Mouse (Mus musculus): ENCODE measurements around the gene Tnfsf9. TPM values are rescaled to one million over a fixed set of nuclear protein-coding genes. Genes with fewer than 3 reads are reported as not detected.
A peak's percentile ranks its signal among the peaks of the same experiment; 100 is the strongest.

Tnfsf9 gene
- 5.8 and 6.0 TPM in 2 replicates for polyA plus RNA-seq (2015; fragmentation: Nextera tagmentation; extraction: Ambion mirVana)

DNA sequence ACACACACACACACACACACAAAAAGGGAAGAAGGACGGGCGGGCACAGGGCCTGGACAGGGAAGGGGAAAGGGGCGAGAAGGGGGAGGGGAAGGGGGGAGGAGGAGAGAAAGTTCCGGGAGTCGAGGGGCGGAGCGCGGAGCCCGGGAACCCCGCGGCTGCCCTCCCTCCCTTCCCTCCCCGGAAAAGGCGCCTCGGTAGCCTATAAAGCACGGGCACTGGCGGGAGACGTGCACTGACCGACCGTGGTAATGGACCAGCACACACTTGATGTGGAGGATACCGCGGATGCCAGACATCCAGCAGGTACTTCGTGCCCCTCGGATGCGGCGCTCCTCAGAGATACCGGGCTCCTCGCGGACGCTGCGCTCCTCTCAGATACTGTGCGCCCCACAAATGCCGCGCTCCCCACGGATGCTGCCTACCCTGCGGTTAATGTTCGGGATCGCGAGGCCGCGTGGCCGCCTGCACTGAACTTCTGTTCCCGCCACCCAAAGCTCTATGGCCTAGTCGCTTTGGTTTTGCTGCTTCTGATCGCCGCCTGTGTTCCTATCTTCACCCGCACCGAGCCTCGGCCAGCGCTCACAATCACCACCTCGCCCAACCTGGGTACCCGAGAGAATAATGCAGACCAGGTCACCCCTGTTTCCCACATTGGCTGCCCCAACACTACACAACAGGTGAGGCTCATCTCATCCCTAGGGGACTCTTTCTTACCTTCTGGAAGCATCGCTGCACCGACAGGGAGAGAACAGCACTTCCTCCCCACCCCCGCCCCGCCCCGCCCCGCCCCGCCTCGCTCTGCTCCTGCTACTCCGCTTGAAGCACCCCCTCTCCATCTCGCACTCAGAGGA lies at the start of gene Tnfsf9:
Gene Tnfsf9, plus strand, starts transcription at position 145 of the 854 bp plus-strand sequence.
- Histone ChIP-seq H3K27ac (replicated peaks) (no peak within 1 kb of the TSS), H3K4me2 (replicated peaks) (peak within 1 kb of the TSS; percentile 91), H3K36me3 (no peaks in the 10 kb centered on the region), H3K9me3 (replicated peaks) (no peaks in the 10 kb centered on the region), H3K4me3 (replicated peaks) (peak within 1 kb of the TSS; percentile 67), H3K9ac (peak within 1 kb of the TSS; percentile 53), H3K27me3 (no peaks in the 10 kb centered on the region), H3K4me1 (peaks cover 13% of the 10 kb centered on the region)
- ATAC-seq (ENCODE audit: insufficient number of reproducible peaks, low FRiP score, low TSS enrichment, low read depth), result peak; percentile 69; the same call in 1 of the 2 replicates
- 1% methylated on average over 53 of the region's 61 CpGs for WGBS

DNA sequence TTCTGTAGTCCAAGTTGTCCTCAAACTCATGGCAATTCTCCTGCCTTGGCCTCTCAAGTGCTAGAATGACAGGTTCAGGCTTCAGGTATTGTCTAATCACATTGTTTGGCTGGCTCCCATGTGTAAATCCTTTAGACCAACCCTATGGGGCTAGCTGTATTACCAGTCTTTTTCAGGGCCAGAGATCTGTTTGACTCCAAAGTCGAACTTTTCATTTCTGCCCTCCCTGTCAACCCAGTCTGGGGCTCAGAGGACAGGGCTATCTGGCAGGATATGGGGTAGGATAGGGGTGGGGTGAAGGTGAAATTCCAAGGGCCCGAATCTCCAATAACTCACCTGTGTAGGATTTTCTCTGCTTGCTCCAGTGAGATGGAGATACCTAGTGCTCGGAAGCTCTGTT lies 48.9 kb upstream of the Tnfsf9 start:
- no peak overlapping the region for H3K4me2 ChIP-seq (replicated peaks)
- peaks cover 4% of the 10 kb centered on the region for H3K27me3 ChIP-seq
- 84% methylated on average over 3 of the region's 3 CpGs for WGBS

DNA sequence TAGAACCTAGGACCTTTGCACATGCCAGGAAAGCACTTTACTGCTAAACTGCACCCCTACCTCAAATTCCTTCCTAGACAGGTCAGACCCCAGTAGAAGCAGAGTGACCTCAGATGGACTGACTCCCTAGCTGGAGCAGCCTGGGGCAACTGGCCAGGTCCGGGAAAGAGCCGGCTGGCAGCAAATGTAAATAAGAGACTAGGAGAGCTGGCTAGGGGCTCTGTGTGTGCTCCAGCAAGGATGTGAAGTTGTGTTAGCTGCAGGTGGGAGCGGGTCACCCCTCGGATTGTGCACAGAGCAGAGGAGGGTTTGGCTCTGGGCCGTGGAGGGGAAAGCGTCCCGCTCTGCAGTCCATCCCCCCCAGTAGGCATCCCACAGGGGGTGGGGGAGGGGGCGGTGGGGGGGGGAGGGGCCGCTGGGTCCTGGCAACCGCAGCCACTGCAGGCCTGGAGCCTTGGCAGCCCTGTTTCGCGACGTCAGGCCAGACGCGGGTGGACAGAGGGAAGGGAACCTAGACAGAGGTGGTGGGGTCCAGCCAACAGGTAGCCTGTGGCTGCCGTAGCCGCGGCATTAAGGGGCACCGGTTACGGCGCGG lies 46.1 kb upstream of the Tnfsf9 start, which contains the start of gene Crb3:
Gene Crb3, plus strand, starts transcription at position 215 of the 595 bp plus-strand sequence.
- peaks cover 26% of the 10 kb centered on the region for H3K27me3 ChIP-seq
- WGBS, result 0% methylated on average over 21 of the region's 22 CpGs
- no peak; the same call in 1 of the 2 replicates for ATAC-seq (ENCODE audit: insufficient number of reproducible peaks, low FRiP score, low TSS enrichment, low read depth)

More for the DNA sequence above, 48.9 kb upstream of the Tnfsf9 start:
- H3K9ac ChIP-seq, result no peak overlapping the region
- peaks cover 17% of the 10 kb centered on the region for H3K4me1 ChIP-seq
- H3K9me3 ChIP-seq (replicated peaks), result no peaks in the 10 kb centered on the region
- ATAC-seq (ENCODE audit: insufficient number of reproducible peaks, low FRiP score, low TSS enrichment, low read depth), result no peak
- no peak overlapping the region for H3K27ac ChIP-seq (replicated peaks)
- H3K4me3 ChIP-seq (replicated peaks), result no peak overlapping the region
- H3K36me3 ChIP-seq, result peaks cover 10% of the 10 kb centered on the region; the same call in 1 of the 2 replicates

DNA sequence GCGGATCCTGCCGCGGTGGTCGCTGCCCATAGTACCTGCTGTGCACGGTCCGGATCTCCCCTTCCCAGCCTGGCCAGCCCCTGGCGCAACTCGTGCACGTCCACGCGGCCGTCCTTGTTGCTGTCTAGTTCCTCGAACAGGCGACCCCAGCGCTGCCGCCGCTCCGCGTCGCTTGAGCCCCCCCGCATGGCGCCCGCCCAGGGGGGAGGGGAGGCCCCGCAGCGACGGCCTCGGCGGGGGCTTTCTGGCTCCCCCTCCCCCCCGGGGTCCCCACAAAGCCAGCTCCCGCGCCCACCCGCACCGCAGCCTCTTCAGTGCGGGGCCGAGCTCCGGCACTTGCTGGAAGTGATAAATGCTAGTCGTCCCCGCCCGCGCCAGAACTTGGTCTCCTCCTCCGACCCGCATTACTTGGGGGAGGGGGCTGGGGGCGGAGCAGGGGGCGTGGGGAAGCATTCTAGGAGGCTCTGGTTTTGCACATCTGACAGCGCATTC lies 45.6 kb upstream of the Tnfsf9 start, which contains the start of gene Slc25a23:
Gene Slc25a23, minus strand, starts transcription at position 378 of the 492 bp plus-strand sequence.
- peak within 1 kb of the TSS; percentile 48 for H3K9ac ChIP-seq
- H3K27me3 ChIP-seq, result peaks cover 31% of the 10 kb centered on the region
- no peaks in the 10 kb centered on the region for H3K36me3 ChIP-seq
- H3K4me2 ChIP-seq (replicated peaks), result peak within 1 kb of the TSS; percentile 88
- peak; percentile 78 for ATAC-seq (ENCODE audit: insufficient number of reproducible peaks, low FRiP score, low TSS enrichment, low read depth)
- H3K9me3 ChIP-seq (replicated peaks), result no peaks in the 10 kb centered on the region
- H3K4me3 ChIP-seq (replicated peaks), result peak within 1 kb of the TSS; percentile 79
- H3K4me1 ChIP-seq, result peaks cover 22% of the 10 kb centered on the region
- WGBS, result under 1% methylated on average over 43 of the region's 45 CpGs
- peak within 1 kb of the TSS; percentile 48 for H3K27ac ChIP-seq (replicated peaks)

More for the DNA sequence above, 46.1 kb upstream of the Tnfsf9 start, which contains the start of gene Crb3:
- H3K4me3 ChIP-seq (replicated peaks), result peak within 1 kb of the TSS; percentile 79
- no peaks in the 10 kb centered on the region for H3K9me3 ChIP-seq (replicated peaks)
- H3K9ac ChIP-seq, result peak within 1 kb of the TSS; percentile 48
- peak within 1 kb of the TSS; percentile 88 for H3K4me2 ChIP-seq (replicated peaks)
- H3K36me3 ChIP-seq, result no peaks in the 10 kb centered on the region
- H3K27ac ChIP-seq (replicated peaks), result peak within 1 kb of the TSS; percentile 48; the same call in 1 of the 2 replicates
- peaks cover 22% of the 10 kb centered on the region for H3K4me1 ChIP-seq

DNA sequence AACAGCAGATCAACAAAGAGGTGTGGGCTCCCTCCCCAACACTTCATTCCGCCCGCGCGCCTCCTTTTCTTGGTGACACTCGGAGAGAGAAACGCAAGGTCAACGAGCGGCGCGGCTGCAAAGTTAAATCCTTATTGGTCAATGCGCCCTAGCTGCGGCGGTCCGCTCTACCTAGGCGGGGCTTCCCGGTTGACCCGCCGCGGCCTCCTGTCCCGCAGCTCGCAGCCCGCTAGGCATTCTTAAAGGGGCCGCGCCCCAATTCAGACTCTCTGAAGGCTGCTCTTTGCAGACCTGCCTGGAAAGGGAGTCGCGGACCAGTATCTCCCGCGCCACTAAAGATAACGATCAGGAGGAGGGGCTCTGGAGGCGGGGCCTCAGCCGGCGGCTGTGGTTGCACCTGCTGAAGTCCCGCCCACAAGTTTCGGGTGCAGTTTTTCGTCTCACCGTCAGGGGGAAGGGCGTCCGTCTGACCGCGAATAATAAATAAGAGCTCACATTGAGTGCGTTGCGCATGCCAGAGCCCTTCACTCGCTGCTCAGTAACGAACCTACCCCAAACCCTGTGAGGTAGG lies 44.8 kb upstream of the Tnfsf9 start:
- Histone ChIP-seq H3K4me2 (replicated peaks) (peak overlapping the region; percentile 88), H3K27ac (replicated peaks) (peak overlapping the region; percentile 48), H3K36me3 (no peaks in the 10 kb centered on the region), H3K4me3 (replicated peaks) (peak overlapping the region; percentile 79), H3K9ac (no peak overlapping the region), H3K27me3 (peaks cover 36% of the 10 kb centered on the region), H3K4me1 (peaks cover 22% of the 10 kb centered on the region), H3K9me3 (replicated peaks) (no peaks in the 10 kb centered on the region)
- under 1% methylated on average over 44 of the region's 44 CpGs for WGBS
- peak; percentile 90 for ATAC-seq (ENCODE audit: insufficient number of reproducible peaks, low FRiP score, low TSS enrichment, low read depth)

DNA sequence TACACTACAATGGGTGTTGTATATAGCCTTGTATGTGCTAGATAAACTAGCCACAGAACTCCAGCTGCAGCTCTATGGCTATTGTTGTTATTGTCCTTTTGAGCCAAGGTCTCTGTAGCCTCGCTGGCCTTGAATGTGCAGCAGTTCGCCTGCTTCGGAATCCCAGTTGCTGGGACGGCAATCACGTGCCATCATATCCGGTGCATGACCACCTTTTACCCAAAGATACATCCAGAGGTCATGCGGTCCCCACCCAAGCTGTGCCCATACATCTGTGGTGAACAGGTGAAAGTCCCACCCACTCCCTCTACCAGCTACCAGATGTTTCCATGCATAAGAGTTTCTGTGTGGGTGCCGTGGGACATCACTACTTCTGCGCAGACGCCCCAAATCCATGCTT lies 44.1 kb upstream of the Tnfsf9 start:
- Histone ChIP-seq H3K4me2 (replicated peaks) (peak overlapping the region; percentile 88), H3K4me3 (replicated peaks) (peak overlapping the region; percentile 79)
- 38% methylated on average over 10 of the region's 10 CpGs for WGBS

DNA sequence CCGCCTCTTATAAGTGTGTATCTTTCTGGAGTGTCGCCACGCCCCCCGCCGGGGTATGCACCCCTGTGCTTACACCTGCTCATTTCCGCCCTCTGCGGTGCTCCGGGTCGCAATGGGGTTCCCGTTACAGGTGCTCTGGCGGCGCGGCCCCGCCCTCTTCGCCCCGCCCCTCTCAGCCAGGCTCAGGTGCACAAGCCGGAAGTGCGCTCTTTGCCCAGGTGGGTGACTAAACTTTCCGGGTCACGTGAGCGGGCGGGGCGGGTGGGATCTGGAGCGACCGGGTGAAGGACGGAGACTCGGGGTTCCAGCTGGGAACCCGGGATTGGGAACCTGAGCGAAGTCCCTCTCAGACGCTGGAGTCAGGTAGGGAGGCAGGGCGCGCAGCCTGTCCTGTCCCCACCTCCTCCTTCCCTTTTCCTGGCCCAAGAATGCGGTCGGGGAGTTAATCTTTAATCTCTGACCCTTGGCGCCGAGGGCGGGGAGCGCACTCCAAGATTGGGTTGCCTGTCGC lies 43.1 kb upstream of the Tnfsf9 start:
- H3K4me3 ChIP-seq (replicated peaks), result peak overlapping the region; percentile 39
- 1% methylated on average over 39 of the region's 39 CpGs for WGBS
- no peak overlapping the region for H3K9ac ChIP-seq
- H3K4me1 ChIP-seq, result peaks cover 22% of the 10 kb centered on the region
- H3K27me3 ChIP-seq, result peaks cover 42% of the 10 kb centered on the region
- no peak for ATAC-seq (ENCODE audit: insufficient number of reproducible peaks, low FRiP score, low TSS enrichment, low read depth)
- H3K36me3 ChIP-seq, result no peaks in the 10 kb centered on the region
- H3K27ac ChIP-seq (replicated peaks), result no peak overlapping the region
- no peaks in the 10 kb centered on the region for H3K9me3 ChIP-seq (replicated peaks)
- peak overlapping the region; percentile 48 for H3K4me2 ChIP-seq (replicated peaks)

More for the DNA sequence above, 44.1 kb upstream of the Tnfsf9 start:
- Histone ChIP-seq H3K4me1 (peaks cover 22% of the 10 kb centered on the region), H3K9me3 (replicated peaks) (no peaks in the 10 kb centered on the region), H3K36me3 (no peaks in the 10 kb centered on the region), H3K9ac (no peak overlapping the region), H3K27ac (replicated peaks) (no peak overlapping the region), H3K27me3 (peaks cover 40% of the 10 kb centered on the region)
- no peak for ATAC-seq (ENCODE audit: insufficient number of reproducible peaks, low FRiP score, low TSS enrichment, low read depth)

DNA sequence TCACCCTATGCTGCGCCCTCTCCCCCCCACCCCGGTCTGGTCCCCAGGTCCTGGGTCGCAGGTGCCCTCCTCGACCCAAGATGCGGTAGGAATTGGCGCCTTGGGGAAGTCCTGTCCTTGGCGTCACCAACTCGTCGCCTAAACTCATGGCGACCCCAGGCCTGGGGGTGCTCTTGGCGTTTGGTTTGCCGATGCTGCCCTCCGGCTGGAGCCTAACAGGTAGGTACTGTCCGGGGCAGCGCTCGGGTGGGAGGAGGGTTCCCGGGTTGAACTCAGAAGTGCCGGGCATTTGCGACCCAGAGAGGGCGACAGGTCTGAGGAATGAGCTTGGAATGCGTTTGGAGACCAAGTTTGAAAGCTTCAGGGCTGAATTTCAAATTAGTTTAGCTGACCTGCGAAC lies 42.6 kb upstream of the Tnfsf9 start:
- WGBS, result under 1% methylated on average over 22 of the region's 22 CpGs
- Histone ChIP-seq H3K27ac (replicated peaks) (no peak overlapping the region), H3K4me1 (peaks cover 22% of the 10 kb centered on the region), H3K9ac (no peak overlapping the region), H3K9me3 (replicated peaks) (no peaks in the 10 kb centered on the region), H3K27me3 (peaks cover 42% of the 10 kb centered on the region), H3K36me3 (no peaks in the 10 kb centered on the region), H3K4me2 (replicated peaks) (peak overlapping the region; percentile 48), H3K4me3 (replicated peaks) (peak overlapping the region; percentile 39)
- ATAC-seq (ENCODE audit: insufficient number of reproducible peaks, low FRiP score, low TSS enrichment, low read depth), result no peak

DNA sequence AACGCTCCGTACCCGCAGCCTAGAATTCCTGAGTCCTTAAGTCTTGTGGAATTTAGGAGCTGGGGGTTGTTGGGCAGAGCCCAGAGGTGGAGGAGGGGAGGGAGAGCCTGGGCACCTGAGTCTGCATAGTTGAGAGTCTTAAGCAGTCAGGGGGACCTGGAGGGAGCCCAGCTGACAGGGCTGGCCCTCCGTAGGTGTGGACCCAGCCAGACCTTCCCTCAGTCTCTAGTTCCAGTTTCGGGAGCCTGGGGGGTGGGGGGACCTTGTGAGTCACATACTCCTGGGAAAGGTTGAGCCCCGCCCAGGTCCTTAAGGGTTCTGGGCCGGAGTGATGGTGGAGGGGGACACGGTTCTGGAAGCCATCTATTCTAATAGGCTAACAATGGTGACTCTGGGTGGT lies 42.1 kb upstream of the Tnfsf9 start:
- 7% methylated on average over 8 of the region's 8 CpGs for WGBS
- Histone ChIP-seq H3K4me3 (replicated peaks) (peak overlapping the region; percentile 39), H3K4me2 (replicated peaks) (peak overlapping the region; percentile 48; the same call in 1 of the 2 replicates), H3K36me3 (no peaks in the 10 kb centered on the region), H3K9me3 (replicated peaks) (no peaks in the 10 kb centered on the region), H3K27me3 (peaks cover 42% of the 10 kb centered on the region), H3K27ac (replicated peaks) (no peak overlapping the region), H3K9ac (no peak overlapping the region), H3K4me1 (peaks cover 22% of the 10 kb centered on the region)
- no peak for ATAC-seq (ENCODE audit: insufficient number of reproducible peaks, low FRiP score, low TSS enrichment, low read depth)

DNA sequence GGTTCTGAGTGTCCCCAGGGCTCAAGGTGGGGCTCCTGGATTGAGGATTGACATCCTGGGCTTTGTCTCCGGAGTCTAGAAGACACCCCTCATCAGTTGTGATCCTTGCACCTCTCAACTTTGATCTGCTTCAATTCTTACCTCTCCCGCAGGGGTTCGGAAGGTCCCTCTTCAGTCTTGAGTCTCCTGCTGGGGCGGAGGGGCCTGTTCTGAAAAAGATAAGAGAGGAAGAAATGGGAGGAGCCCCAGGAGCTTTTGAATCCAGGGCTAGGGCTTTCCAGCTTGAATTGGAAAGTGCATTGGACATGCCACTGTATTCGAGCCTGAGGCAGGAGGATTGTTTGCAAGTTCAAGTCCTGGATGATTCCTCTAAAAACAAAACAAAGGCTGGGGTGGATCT lies 38.2 kb upstream of the Tnfsf9 start:
- H3K36me3 ChIP-seq, result no peaks in the 10 kb centered on the region
- no peak overlapping the region for H3K4me3 ChIP-seq (replicated peaks)
- H3K27ac ChIP-seq (replicated peaks), result no peak overlapping the region
- no peak overlapping the region for H3K4me2 ChIP-seq (replicated peaks)
- peaks cover 36% of the 10 kb centered on the region for H3K27me3 ChIP-seq
- H3K4me1 ChIP-seq, result peaks cover 4% of the 10 kb centered on the region
- H3K9ac ChIP-seq, result no peak overlapping the region
- 67% methylated on average over 5 of the region's 5 CpGs for WGBS
- H3K9me3 ChIP-seq (replicated peaks), result no peaks in the 10 kb centered on the region
- ATAC-seq (ENCODE audit: insufficient number of reproducible peaks, low FRiP score, low TSS enrichment, low read depth), result no peak
